Mouse (Mus musculus) lung, postnatal 36 days (tissue): Measurements from ENCODE around the gene Arhgef1.
"Not testable (repeated sequence)": the region's sequence is repeated elsewhere in the genome, so short reads cannot be mapped to it uniquely, and the experiment has no call there.

Experiments used
- DNase-seq: peaks from one replicate; pipeline ENCODE4 v3.0.0; 2022; ENCODE audit warnings: mixed read lengths

Gene Arhgef1

DNA sequence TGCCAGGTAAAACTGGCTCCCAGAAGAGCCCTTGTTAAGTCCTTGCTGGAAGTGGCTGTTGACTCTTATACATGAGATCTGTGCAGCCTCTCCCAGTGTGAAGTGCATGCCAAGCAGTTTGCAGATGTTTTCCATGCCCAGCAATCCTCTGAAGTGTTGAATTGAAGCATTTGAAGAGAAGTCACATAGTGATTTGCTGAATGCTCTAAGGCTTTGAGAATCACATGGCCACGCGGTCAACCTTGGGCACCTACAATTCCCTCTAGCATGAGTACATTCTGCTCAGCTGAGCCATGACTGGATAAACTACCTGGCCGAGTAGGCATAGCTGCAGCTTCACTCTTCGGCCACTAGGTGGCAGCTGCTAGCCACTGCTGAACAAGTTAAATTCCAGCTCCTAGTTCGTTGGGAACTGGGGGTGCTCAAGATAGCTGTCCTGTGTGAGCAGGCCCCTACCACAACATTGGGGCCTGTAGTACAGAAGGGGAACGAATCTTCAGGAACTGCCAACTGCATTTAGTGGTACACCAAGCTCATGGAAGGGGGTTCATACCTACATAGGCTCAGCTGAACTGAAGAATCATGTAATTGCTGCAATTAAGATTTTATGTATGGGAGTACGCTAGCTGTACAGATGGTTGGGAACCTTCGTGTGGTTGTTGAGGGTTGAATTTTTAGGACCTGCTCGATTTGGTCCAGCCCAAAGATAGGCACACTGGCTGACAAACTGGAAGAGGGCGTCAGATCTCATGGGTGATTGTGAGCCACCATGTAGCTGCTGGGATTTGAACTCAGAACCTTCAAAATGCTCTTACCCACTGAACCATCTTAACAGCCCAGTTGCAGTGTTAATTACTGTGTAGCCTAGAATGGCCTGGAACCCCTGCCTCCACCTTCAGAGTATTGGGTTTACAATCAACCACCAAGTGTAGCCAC lies 12.2 kb upstream of the Arhgef1 start:
- peak; percentile 91 for DNase-seq

GRCm38 (mm10) chr7:24891241-24892124 lies 11.2 kb upstream of the Arhgef1 start:
- DNase-seq = no peak

GRCm38 (mm10) chr7:24892125-24892583 lies 10.6 kb upstream of the Arhgef1 start:
- no peak for DNase-seq

DNA sequence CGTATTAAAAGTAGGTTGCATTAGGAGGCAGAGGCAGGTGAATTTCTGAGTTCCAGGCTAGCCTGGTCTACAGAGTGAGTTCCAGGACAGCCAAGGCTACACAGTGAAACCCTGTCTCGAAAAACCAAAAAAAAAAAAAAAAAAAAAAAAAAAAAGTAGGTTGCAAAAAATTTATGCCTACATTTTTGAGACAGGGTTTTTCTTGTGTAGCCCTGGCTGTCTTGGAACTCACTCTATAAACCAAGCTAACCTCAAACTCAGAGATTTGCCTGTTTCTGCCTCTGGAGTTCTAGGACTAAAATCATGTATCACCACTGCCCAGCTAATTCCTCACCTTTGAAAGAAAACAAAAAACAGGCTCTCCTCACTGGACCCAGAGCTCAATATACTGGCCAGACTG lies 7.0 kb upstream of the Arhgef1 start:
- DNase-seq = not testable (repeated sequence)

DNA sequence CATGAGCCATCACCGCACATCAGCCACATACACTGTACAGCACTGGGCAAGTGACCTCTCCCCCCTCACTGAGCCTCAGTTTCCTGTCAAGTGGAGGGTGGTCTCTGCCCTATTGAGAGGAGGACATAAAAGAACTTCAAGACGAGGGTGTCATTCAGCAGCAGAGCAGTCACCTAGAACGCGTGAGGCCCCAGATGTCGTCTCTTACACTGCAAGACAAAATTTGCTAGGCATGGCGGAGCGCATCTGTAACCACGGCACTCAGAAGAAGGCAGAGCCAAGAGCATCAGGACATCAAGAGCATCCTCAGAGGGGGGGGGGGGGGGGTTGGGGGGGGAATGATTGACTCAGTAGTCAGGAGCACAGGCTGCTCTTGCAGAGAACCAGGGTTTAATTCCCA lies 6.4 kb upstream of the Arhgef1 start:
- DNase-seq = no peak

GRCm38 (mm10) chr7:24897224-24897623 lies 5.5 kb upstream of the Arhgef1 start, which contains the start of gene Cd79a:
TSS of gene Cd79a (plus strand) at chr7:24897381.
- peak; percentile 34 for DNase-seq

DNA sequence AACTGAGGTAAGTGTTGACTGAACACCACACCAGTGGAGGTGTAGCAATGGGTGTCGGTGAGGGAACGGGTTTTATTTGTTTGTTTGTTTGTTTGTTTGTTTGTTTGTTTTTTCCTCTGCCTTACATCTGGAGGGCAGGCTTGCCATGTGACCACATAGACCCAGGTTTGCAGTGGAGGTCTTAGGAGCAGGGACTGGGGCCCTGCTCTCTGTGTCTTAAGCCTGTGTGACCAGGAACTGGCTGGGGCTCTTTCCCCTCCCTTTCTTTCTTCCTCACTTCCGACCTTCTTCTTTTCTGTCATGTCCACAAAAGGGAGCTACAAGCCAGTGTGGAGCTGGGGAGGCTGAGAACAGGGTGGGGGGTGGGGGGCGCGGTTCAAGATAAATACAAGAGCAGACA lies 4.8 kb upstream of the Arhgef1 start:
- no peak for DNase-seq

DNA sequence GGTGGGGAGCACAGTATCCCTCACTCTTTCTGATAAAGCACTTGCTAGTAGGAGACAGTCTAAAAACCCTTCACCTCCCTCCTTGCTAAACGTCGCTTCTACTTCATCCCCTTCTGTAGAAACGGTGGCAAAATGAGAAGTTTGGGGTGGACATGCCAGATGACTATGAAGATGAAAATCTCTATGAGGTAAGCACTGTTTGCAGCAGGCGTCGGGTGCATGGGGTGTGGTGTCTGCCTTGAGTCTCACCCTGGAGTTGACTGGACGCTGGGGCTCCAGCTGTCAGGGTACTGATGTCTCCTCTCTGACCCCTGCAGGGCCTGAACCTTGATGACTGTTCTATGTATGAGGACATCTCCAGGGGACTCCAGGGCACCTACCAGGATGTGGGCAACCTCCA lies 1.6 kb upstream of the Arhgef1 start:
- no peak for DNase-seq

DNA sequence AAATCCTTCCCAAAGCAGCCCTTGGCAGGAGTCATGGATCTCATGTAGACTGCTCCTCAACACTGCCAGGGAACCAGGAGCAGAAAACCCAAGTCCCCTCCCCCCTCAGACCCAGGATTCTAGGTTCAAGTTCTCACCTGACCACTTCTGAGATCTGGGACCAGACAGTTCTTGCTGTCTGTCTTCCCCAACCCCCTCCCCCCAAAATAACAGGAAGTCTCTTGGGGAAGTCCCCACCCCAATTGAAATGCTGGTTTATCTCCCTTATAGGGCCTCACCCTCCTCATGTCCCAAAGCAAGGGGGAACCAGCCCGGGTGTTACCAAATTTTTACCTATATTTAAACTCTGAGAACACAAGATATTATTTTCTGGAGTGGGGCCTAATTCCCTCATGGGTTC lies 870 bp upstream of the Arhgef1 start:
- peak; percentile 42 for DNase-seq

GRCm38 (mm10) chr7:24902264-24902629 lies 465 bp upstream of the Arhgef1 start:
- DNase-seq = no peak

DNA sequence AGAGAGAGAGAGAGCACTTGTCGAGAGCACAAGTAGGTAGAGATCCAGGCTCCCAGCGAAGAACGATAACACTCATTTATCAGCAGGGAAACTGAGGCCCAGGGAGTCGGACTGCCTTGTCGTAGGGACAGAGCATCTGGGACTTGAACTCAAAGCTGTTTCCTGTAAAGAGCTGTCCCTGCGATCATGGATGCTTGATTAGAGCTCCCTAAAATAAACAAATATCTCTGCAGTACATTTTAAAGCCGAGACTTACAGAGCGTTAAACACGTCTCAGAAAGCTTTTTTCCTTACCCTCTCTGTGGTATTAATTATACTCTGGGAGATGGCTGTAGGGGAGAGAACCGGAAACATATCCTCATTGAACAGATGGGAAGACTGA lies 723 bp downstream of the Arhgef1 start:
- no peak for DNase-seq

- DNase-seq = peak; percentile 99
Measured at GRCm38 (mm10) chr7:24904070-24904483, 1.4 kb downstream of the Arhgef1 start.

DNA sequence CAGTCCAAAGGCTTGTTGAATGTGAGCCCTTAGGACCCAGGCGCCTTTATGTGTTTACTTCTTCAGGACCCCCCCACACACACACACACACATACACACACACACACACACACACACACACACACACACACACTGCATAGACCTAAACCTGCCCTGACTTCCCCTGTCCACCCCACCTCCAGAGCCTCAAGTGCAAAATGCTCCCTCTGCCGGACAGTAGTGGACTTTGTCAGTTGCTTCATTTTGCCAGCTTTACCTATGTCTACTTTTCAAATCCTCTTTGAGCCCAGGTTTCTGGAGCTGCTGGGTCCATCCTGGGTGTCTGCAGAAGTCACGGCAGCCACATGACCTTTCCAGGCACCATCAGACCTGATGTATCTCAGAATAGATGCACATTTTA lies 2.2 kb downstream of the Arhgef1 start:
- DNase-seq = peak; percentile 82

DNA sequence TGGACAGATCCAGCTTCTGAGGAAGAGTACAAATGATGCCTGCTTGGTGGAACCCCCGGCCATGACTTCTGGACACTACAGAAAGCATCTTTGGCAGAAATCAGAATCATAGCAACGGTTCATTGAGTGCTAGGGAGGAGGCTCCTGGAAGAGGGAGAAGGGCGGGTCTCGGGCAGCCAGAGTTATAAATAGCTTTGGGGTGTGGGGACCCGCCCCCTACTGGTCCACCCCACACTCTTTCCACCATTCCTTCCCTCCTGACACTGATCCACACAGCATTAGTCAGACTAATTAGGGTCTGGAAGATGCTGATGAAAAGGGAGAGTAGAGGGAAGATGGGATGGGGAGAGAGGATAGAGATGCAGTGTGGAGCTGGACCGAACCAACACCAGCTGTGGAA lies 3.8 kb downstream of the Arhgef1 start:
- no peak for DNase-seq

GRCm38 (mm10) chr7:24907211-24907748 lies 4.6 kb downstream of the Arhgef1 start:
- DNase-seq = peak; percentile 84

DNA sequence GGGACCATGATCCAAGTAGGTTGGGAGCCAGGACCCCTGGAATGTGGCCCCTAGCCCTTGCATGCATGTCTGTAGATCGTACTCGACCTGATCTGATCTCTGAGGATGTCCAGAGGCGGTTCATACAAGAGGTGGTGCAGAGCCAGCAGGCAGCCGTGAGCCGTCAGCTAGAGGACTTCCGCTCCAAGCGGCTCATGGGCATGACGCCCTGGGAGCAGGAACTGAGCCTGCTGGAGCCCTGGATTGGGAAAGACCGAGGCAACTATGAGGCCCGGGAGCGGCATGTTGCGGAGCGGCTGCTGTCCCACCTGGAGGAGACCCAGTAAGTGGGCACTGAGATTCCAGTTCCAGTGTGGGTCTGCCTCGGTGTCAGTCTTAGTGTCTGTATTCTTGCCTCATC lies 9.8 kb downstream of the Arhgef1 start:
- no peak for DNase-seq

- no peak for DNase-seq
Measured at GRCm38 (mm10) chr7:24918763-24919323, 16.1 kb downstream of the Arhgef1 start.

DNA sequence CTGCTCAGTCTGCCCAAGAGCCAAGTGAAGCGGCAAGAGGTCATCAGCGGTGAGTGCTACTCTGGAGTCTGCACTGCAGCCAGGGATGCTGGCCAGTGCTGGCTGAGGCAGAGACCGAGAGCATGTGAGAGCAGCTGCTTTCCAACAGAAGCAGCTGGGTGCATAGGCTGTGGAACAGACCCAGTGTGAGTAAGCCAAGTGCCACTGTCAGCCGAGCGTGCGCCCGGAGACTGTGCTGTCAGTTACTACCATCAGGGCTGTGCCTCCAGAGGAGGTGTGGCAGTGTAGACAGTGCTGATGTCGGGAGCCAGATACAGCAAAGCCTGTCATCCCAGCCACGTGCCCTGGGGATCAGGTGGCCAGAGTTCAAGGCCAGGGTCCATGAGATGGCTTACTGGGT lies 17.0 kb downstream of the Arhgef1 start:
- DNase-seq = no peak

DNA sequence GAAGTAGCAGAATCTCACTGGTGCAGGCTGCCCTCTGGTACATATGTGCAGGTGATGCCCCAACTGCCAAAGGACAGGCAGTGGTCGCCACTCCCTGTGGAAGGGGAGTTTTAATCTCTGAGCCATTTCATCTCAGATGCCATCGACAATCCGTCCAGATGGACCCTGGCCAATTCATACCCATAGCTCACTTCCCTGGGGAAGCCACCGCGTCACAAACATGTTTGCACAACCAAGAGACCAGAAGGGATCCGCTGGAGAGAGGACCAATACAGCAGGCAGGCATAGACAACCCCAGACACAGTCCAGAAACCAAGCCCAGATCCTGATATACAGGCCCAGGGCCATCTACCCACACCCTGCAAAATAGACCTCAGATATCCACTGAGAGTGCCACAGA lies 27.8 kb downstream of the Arhgef1 start:
- DNase-seq = no peak

DNA sequence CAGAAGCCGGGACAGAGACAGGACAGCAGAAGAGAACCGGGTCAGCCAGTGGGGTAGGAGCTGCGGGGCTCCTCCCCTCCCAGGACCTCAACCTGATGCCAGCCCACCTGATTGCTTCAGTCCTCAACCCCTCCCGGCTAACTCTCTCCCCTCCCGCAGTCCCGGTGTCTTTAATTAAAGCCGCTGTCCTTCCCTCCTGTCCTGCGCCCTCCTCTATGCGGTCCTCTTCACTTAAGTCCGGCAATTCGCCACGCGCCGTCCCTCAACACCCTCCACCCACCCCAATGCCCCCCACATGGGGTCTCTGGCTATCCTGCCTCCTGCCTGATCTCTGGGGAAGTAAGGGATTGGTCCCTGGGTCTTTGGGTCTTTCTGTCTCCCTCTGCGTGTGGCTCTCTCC lies 28.9 kb downstream of the Arhgef1 start:
- DNase-seq = no peak

DNA sequence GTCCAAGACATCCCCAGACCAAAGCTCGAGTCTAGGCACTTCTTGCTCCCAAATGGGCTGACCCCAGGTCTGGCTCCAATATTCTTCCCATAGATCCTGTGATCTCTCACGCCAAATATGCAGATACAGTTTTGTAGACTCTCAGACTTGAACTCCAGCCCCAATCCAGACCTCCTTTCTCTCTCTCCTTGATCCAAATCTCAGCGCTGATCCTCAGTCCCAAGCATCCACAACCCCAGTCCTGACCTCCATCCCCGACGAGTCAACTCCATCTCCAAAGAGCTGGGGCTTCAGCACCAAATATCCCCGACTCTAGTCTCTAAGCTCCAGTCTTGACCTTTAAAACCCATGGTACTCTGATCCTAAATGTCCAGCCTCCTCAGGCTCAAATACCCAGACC lies 40.9 kb downstream of the Arhgef1 start:
- no peak for DNase-seq

- no peak for DNase-seq
Measured at GRCm38 (mm10) chr7:24944257-24944950, 41.7 kb downstream of the Arhgef1 start, which contains the start of gene Gm4881. TSS of gene Gm4881 (minus strand) at chr7:24944494.
